Mouse (Mus musculus): ENCODE results near the gene Eif3k. TPM values are rescaled to one million over a fixed set of nuclear protein-coding genes. Genes with fewer than 3 reads are reported as not detected.
A peak's percentile ranks its signal among the peaks of the same experiment; 100 is the strongest.

The Eif3k gene
- total and polyA plus RNA-seq, 3 experiments: 545 to 671 TPM; not detected in 1

GRCm38 (mm10) chr7:28992997-28993396, 11.3 kb upstream of the Eif3k start:
- Histone ChIP-seq H3K36me3 (ENCODE audit: control insufficient read depth in 1 of 2, insufficient read depth in 2 of 2, low read length in 2 of 2) (no peaks in the 10 kb centered on the region), H3K9me3 (replicated peaks; ENCODE audit: insufficient read depth, low read length) (no peaks in the 10 kb centered on the region), H3K4me3 (ENCODE audit: control insufficient read depth in 1 of 2, insufficient read depth in 1 of 2, low read depth in 2 of 2, low read length in 2 of 2) (no peak overlapping the region), H3K79me2 (ENCODE audit: control insufficient read depth, insufficient read depth, low read length, poor library complexity) (no peaks in the 10 kb centered on the region), H3K9ac (ENCODE audit: control insufficient read depth, low read depth, low read length, poor library complexity, severe bottlenecking) (no peak overlapping the region), H3K4me1 (ENCODE audit: control insufficient read depth in 1 of 2, insufficient read depth in 2 of 2, low read length in 2 of 2) (no peaks in the 10 kb centered on the region), H3K27ac (ENCODE audit: control insufficient read depth, low read depth, low read length) (no peak overlapping the region), H3K27me3 (ENCODE audit: control insufficient read depth in 1 of 2, insufficient read depth in 2 of 2, low read length in 2 of 2) (no peaks in the 10 kb centered on the region)
- TF ChIP-seq TAL1 (IDR thresholded peaks at IDR 0.05; ENCODE audit: low read length): no peak
- TF ChIP-seq GATA1 (IDR thresholded peaks at IDR 0.05; ENCODE audit: low read depth, low read length): no peak
- DNase-seq (ENCODE audit: low read depth, low spot score): no peak

GRCm38 (mm10) chr7:28991616-28992015, 10.0 kb upstream of the Eif3k start:
- H3K27me3 ChIP-seq (ENCODE audit: control insufficient read depth in 1 of 2, insufficient read depth in 2 of 2, low read length in 2 of 2): no peaks in the 10 kb centered on the region
- H3K9me3 ChIP-seq (replicated peaks; ENCODE audit: insufficient read depth, low read length): no peaks in the 10 kb centered on the region
- no peak overlapping the region for H3K4me3 ChIP-seq (ENCODE audit: control insufficient read depth in 1 of 2, insufficient read depth in 1 of 2, low read depth in 2 of 2, low read length in 2 of 2)
- DNase-seq (ENCODE audit: low read depth, low spot score): peak; percentile 70
- no peaks in the 10 kb centered on the region for H3K79me2 ChIP-seq (ENCODE audit: control insufficient read depth, insufficient read depth, low read length, poor library complexity)
- H3K4me1 ChIP-seq (ENCODE audit: control insufficient read depth in 1 of 2, insufficient read depth in 2 of 2, low read length in 2 of 2): no peaks in the 10 kb centered on the region
- no peak overlapping the region for H3K27ac ChIP-seq (ENCODE audit: control insufficient read depth, low read depth, low read length)
- H3K36me3 ChIP-seq (ENCODE audit: control insufficient read depth in 1 of 2, insufficient read depth in 2 of 2, low read length in 2 of 2): no peaks in the 10 kb centered on the region
- TF ChIP-seq ZNF384 (IDR thresholded peaks at IDR 0.05; ENCODE audit: low read depth, low read length) (peak; percentile 83), POLR2A (IDR thresholded peaks at IDR 0.05; ENCODE audit: control insufficient read depth in 1 of 2, insufficient read depth in 1 of 2, low read depth in 1 of 2, low read length in 2 of 2, poor library complexity in 1 of 2) (no peak), RAD21 (IDR thresholded peaks at IDR 0.05; ENCODE audit: low read depth, low read length) (peak; percentile 66), SMC3 (IDR thresholded peaks at IDR 0.05; ENCODE audit: low read depth, low read length) (peak; percentile 65), ZC3H11A (IDR thresholded peaks at IDR 0.05; ENCODE audit: low read depth, low read length) (peak; percentile 60), CTCF (IDR thresholded peaks at IDR 0.05 in 2 of 3, conservative IDR thresholded peaks at IDR 0.05 in 1 of 3; ENCODE audit: control insufficient read depth in 1 of 3, insufficient read depth in 1 of 3, low read depth in 2 of 3, low read length in 3 of 3, poor library complexity in 1 of 3, severe bottlenecking in 1 of 3) (peak; percentile 71 to 89 (median 76))
- no peak overlapping the region for H3K9ac ChIP-seq (ENCODE audit: control insufficient read depth, low read depth, low read length, poor library complexity, severe bottlenecking)

GRCm38 (mm10) chr7:28990766-28991273, 9.2 kb upstream of the Eif3k start:
- H3K36me3 ChIP-seq (ENCODE audit: control insufficient read depth in 1 of 2, insufficient read depth in 2 of 2, low read length in 2 of 2): no peaks in the 10 kb centered on the region
- DNase-seq (ENCODE audit: low read depth, low spot score): no peak

More at GRCm38 (mm10) chr7:28990766-28991273, 9.2 kb upstream of the Eif3k start:
- Histone ChIP-seq H3K27me3 (ENCODE audit: control insufficient read depth in 1 of 2, insufficient read depth in 2 of 2, low read length in 2 of 2) (no peaks in the 10 kb centered on the region), H3K9me3 (replicated peaks; ENCODE audit: insufficient read depth, low read length) (no peaks in the 10 kb centered on the region), H3K79me2 (ENCODE audit: control insufficient read depth, insufficient read depth, low read length, poor library complexity) (no peaks in the 10 kb centered on the region), H3K4me3 (ENCODE audit: control insufficient read depth in 1 of 2, insufficient read depth in 1 of 2, low read depth in 2 of 2, low read length in 2 of 2) (no peak overlapping the region), H3K9ac (ENCODE audit: control insufficient read depth, low read depth, low read length, poor library complexity, severe bottlenecking) (no peak overlapping the region), H3K4me1 (ENCODE audit: control insufficient read depth in 1 of 2, insufficient read depth in 2 of 2, low read length in 2 of 2) (no peaks in the 10 kb centered on the region), H3K27ac (ENCODE audit: control insufficient read depth, low read depth, low read length) (no peak overlapping the region)
- TF ChIP-seq GABPA (IDR thresholded peaks at IDR 0.05; ENCODE audit: low read depth, low read length) (no peak), TCF12 (IDR thresholded peaks at IDR 0.05; ENCODE audit: low read depth, low read length) (no peak), MEF2A (IDR thresholded peaks at IDR 0.05; ENCODE audit: extremely low read depth, insufficient replicate concordance, low read depth, low read length, poor library complexity, severe bottlenecking) (no peak), USF2 (IDR thresholded peaks at IDR 0.05; ENCODE audit: borderline replicate concordance in 1 of 2, insufficient read depth in 1 of 2, low read depth in 1 of 2, low read length in 2 of 2) (no peak), KAT2A (conservative IDR thresholded peaks at IDR 0.05; ENCODE audit: low read depth, low read length) (no peak), CTCF (IDR thresholded peaks at IDR 0.05 in 2 of 3, conservative IDR thresholded peaks at IDR 0.05 in 1 of 3; ENCODE audit: control insufficient read depth in 1 of 3, insufficient read depth in 1 of 3, low read depth in 2 of 3, low read length in 3 of 3, poor library complexity in 1 of 3, severe bottlenecking in 1 of 3) (no peak), MYC (IDR thresholded peaks at IDR 0.05; ENCODE audit: low read depth, low read length) (no peak), CHD1 (IDR thresholded peaks at IDR 0.05; ENCODE audit: low read depth, low read length) (no peak), RCOR1 (IDR thresholded peaks at IDR 0.05; ENCODE audit: low read depth, low read length) (no peak)

Data from MEL (cell line).